Mouse (Mus musculus): ENCODE results near the gene Cenpn. TPM values are rescaled to one million over a fixed set of nuclear protein-coding genes. Genes with fewer than 3 reads are reported as not detected.
A peak's percentile ranks its signal among the peaks of the same experiment; 100 is the strongest.

Cenpn gene
- 1 to 10 TPM; 7.4 to 8.5 TPM for polyA plus RNA-seq (2017; shearing (Covaris generic))

- peak; percentile 81 for ATAC-seq
These were observed at the start of gene Cenpn, which contains the start of gene Cmc2 for GRCm38 (mm10) chr8:116921337-116922059. Gene Cenpn, plus strand, starts transcription at chr8:116921730. Gene Cmc2, minus strand, starts transcription at chr8:116921455.

GRCm38 (mm10) chr8:116872761-116873342 lies 48.7 kb upstream of the Cenpn start:
- ATAC-seq = no peak

- ATAC-seq = no peak
These were observed 47.9 kb upstream of the Cenpn start for GRCm38 (mm10) chr8:116873586-116873985.

GRCm38 (mm10) chr8:116873986-116874385 lies 47.5 kb upstream of the Cenpn start:
- no peak for ATAC-seq

- no peak for ATAC-seq
These were observed 45.6 kb upstream of the Cenpn start for GRCm38 (mm10) chr8:116875798-116876450.

GRCm38 (mm10) chr8:116881396-116881795 lies 40.1 kb upstream of the Cenpn start:
- no peak for ATAC-seq

- ATAC-seq = no peak
These were observed 33.7 kb upstream of the Cenpn start for GRCm38 (mm10) chr8:116887813-116888212.

- no peak for ATAC-seq
These were observed 30.1 kb upstream of the Cenpn start for GRCm38 (mm10) chr8:116891446-116891845.

GRCm38 (mm10) chr8:116892130-116892529 lies 29.4 kb upstream of the Cenpn start:
- ATAC-seq = peak; percentile 79

- no peak for ATAC-seq
These were observed 28.9 kb upstream of the Cenpn start for GRCm38 (mm10) chr8:116892636-116893035.

GRCm38 (mm10) chr8:116893938-116894337 lies 27.6 kb upstream of the Cenpn start:
- ATAC-seq = no peak

- no peak for ATAC-seq
These were observed 26.0 kb upstream of the Cenpn start for GRCm38 (mm10) chr8:116895521-116895920.

- ATAC-seq = no peak
These were observed 16.8 kb upstream of the Cenpn start for GRCm38 (mm10) chr8:116904736-116905135.

- ATAC-seq = peak; percentile 64
These were observed 16.3 kb upstream of the Cenpn start for GRCm38 (mm10) chr8:116905252-116905651.

GRCm38 (mm10) chr8:116905836-116906235 lies 15.7 kb upstream of the Cenpn start:
- ATAC-seq = peak; percentile 47

GRCm38 (mm10) chr8:116921005-116921336 lies 559 bp upstream of the Cenpn start:
- peak; percentile 30 for ATAC-seq

- peak; percentile 16 for ATAC-seq
These were observed 679 bp downstream of the Cenpn start for GRCm38 (mm10) chr8:116922060-116922757.

GRCm38 (mm10) chr8:116923526-116923925 lies 2.0 kb downstream of the Cenpn start:
- peak; percentile 24 for ATAC-seq

- ATAC-seq = no peak
These were observed 6.3 kb downstream of the Cenpn start for GRCm38 (mm10) chr8:116927880-116928279.

- no peak for ATAC-seq
These were observed 7.1 kb downstream of the Cenpn start for GRCm38 (mm10) chr8:116928588-116928987.

- ATAC-seq = no peak
These were observed 13.4 kb downstream of the Cenpn start for GRCm38 (mm10) chr8:116934976-116935375.

GRCm38 (mm10) chr8:116935506-116935905 lies 14.0 kb downstream of the Cenpn start:
- no peak for ATAC-seq

Data from activated CD4-positive, CD25-positive, alpha-beta regulatory T cell, adult 4 months (primary cell).